Mouse (Mus musculus) v-Abl transformed pro-B cells (cell line): ENCODE measurements around the gene Tmsb10.

ENCODE experiments used
- in situ Hi-C, 2 experiments: fragments of 400-800 bp; cut with MboI; formaldehyde crosslinking; loops; one replicate each; pipeline ENCODE4 v1.15.1; 2025; ENCODE audit not compliant: unreplicated experiment in 2 of 2

The Tmsb10 gene

DNA sequence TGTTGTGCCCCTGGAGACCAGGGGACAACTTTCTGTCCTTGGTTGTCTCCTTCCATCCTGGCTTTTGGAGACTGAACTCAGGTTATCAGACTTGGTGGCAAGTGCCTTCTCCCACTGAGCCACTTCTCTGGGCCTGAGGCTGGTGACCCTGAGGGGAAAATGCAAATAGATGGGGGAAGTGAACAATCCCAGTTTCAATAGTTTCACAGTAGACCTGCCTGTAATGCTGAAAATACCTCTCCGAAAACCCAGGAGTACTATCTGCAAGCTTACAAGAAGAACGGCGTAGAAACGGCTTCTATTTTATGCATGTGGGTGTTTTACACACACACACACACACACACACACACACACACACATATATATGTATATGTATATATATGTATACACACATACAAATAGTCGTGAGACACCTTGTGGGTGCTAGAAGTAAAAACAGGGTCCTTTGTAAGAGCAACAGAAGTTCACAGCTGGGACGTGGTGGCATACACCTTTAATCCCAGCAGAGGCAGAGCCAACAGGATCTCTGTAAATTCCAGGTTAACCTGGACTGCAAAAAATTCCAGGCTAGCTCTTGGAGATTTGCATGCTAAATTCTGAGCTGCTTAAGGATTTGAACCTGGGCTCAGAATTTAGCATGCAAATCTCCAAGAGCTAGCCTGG is 44.3 kb downstream of the Tmsb10 start:
- in situ Hi-C loops = no loop called here

- in situ Hi-C loops = no loop called here
Observed at GRCm38 (mm10) chr6:72911261-72911660, 47.3 kb downstream of the Tmsb10 start.
